Mouse (Mus musculus) testis, adult 2 months (tissue): ENCODE results near the gene Cdhr1.

Experiments used
- CTCF ChIP-seq: fragments of 200-500 bp; IDR thresholded peaks from 2 replicates; pipeline ENCODE4 v1.5.1; 2012; ENCODE audit warnings: low read depth, mild to moderate bottlenecking, inconsistent platforms, low read length, moderate library complexity; ENCODE audit not compliant: control insufficient read depth, insufficient read depth, insufficient replicate concordance
- POLR2A ChIP-seq: fragments of 200-500 bp; IDR thresholded peaks from 2 replicates; pipeline ENCODE4 v1.6.1; 2012; ENCODE audit warnings: low read depth, mild to moderate bottlenecking, inconsistent platforms, low read length, moderate library complexity; ENCODE audit not compliant: control insufficient read depth

- TF ChIP-seq CTCF (no peak), POLR2A (no peak)
These were observed 11.8 kb upstream of the Cdhr1 start for GRCm38 (mm10) chr14:37109975-37110374.
